Mouse (Mus musculus) brown adipose tissue, adult 24 weeks (tissue): ENCODE results near the gene Psmd4. TPM values are rescaled to one million over a fixed set of nuclear protein-coding genes. Genes with fewer than 3 reads are reported as not detected.
A peak's percentile ranks its signal among the peaks of the same experiment; 100 is the strongest.

Experiments
- H3K27ac ChIP-seq: fragments of 200-500 bp; replicated peaks from 2 replicates; pipeline ENCODE4 v1.5.1; 2012; ENCODE audit warnings: low read depth, mild to moderate bottlenecking, low read length
- H3K4me1 ChIP-seq: fragments of 200-500 bp; 2 replicates; pipeline ENCODE4 v1.6.1; 2012; ENCODE audit warnings: low read length, mixed read lengths; ENCODE audit not compliant: control insufficient read depth, insufficient read depth, insufficient read length
- H3K4me3 ChIP-seq: fragments of 200-500 bp; 2 replicates; pipeline ENCODE4 v1.5.1; 2012; ENCODE audit warnings: low read depth, mild to moderate bottlenecking, low read length, moderate library complexity; ENCODE audit not compliant: insufficient read depth
- polyA plus RNA-seq: library from polyadenylated mRNA; stranded (reverse); fragments of >200 nt; gene quantifications from 2 replicates; pipeline ENCODE4 v1.2.4, GENCODE M21; 2012; ENCODE audit not compliant: missing spikeins, insufficient read depth, insufficient read length

Gene Psmd4
- polyA plus RNA-seq, 1 experiment: 202 TPM

- H3K27ac ChIP-seq: no peak overlapping the region
- peak overlapping the region; percentile 78 for H3K4me3 ChIP-seq
- H3K4me1 ChIP-seq: no peaks in the 10 kb centered on the region
Observed at GRCm38 (mm10) chr3:95013699-95014427, 28.6 kb downstream of the Psmd4 start.

- Histone ChIP-seq H3K27ac (no peak overlapping the region), H3K4me1 (no peaks in the 10 kb centered on the region), H3K4me3 (no peak overlapping the region)
Observed at GRCm38 (mm10) chr3:95012982-95013381, 29.4 kb downstream of the Psmd4 start.

GRCm38 (mm10) chr3:95010396-95010795 lies 32.0 kb downstream of the Psmd4 start:
- H3K27ac ChIP-seq: no peak overlapping the region
- H3K4me1 ChIP-seq: no peaks in the 10 kb centered on the region
- H3K4me3 ChIP-seq: no peak overlapping the region

GRCm38 (mm10) chr3:95007706-95008105 lies 34.7 kb downstream of the Psmd4 start:
- Histone ChIP-seq H3K27ac (no peak overlapping the region), H3K4me3 (no peak overlapping the region), H3K4me1 (0 out of 2 replicates have a peak, but pooled peaks cover 3% of the 10 kb centered on the region)

- no peak overlapping the region for H3K27ac ChIP-seq
- no peak overlapping the region for H3K4me3 ChIP-seq
- 0 out of 2 replicates have a peak, but pooled peaks cover 3% of the 10 kb centered on the region for H3K4me1 ChIP-seq
Observed at GRCm38 (mm10) chr3:95005651-95006050, 36.8 kb downstream of the Psmd4 start.

GRCm38 (mm10) chr3:95003273-95003672 lies 39.1 kb downstream of the Psmd4 start:
- H3K4me1 ChIP-seq: 0 out of 2 replicates have a peak, but pooled peaks cover 3% of the 10 kb centered on the region
- no peak overlapping the region for H3K27ac ChIP-seq
- no peak overlapping the region for H3K4me3 ChIP-seq

- H3K27ac ChIP-seq: no peak overlapping the region
- no peak overlapping the region for H3K4me3 ChIP-seq
Observed at GRCm38 (mm10) chr3:95002569-95002968, 39.8 kb downstream of the Psmd4 start.

GRCm38 (mm10) chr3:94996946-94997345 lies 45.5 kb downstream of the Psmd4 start:
- no peak overlapping the region for H3K27ac ChIP-seq
- no peak overlapping the region for H3K4me3 ChIP-seq
- no peaks in the 10 kb centered on the region for H3K4me1 ChIP-seq

More at GRCm38 (mm10) chr3:95002569-95002968, 39.8 kb downstream of the Psmd4 start:
- H3K4me1 ChIP-seq: 0 out of 2 replicates have a peak, but pooled peaks cover 3% of the 10 kb centered on the region

GRCm38 (mm10) chr3:94989159-94989761 lies 53.2 kb downstream of the Psmd4 start:
- H3K4me1 ChIP-seq: peaks cover 31% of the 10 kb centered on the region
- no peak overlapping the region for H3K4me3 ChIP-seq
- 0 out of 2 replicates have a peak overlapping the region, but pooled peaks have one; percentile 18 for H3K27ac ChIP-seq

- Histone ChIP-seq H3K4me1 (peaks cover 33% of the 10 kb centered on the region), H3K27ac (peak overlapping the region; percentile 53; the same call in 1 of the 2 replicates), H3K4me3 (no peak overlapping the region)
Observed at GRCm38 (mm10) chr3:94987578-94987977, 54.8 kb downstream of the Psmd4 start.

GRCm38 (mm10) chr3:94985513-94985912 lies 56.9 kb downstream of the Psmd4 start:
- H3K27ac ChIP-seq: no peak overlapping the region
- no peak overlapping the region for H3K4me3 ChIP-seq
- H3K4me1 ChIP-seq: peaks cover 33% of the 10 kb centered on the region

GRCm38 (mm10) chr3:94984312-94984711 lies 58.1 kb downstream of the Psmd4 start:
- Histone ChIP-seq H3K27ac (peak overlapping the region; percentile 44), H3K4me1 (peaks cover 31% of the 10 kb centered on the region), H3K4me3 (no peak overlapping the region)

Other genes starting within 250 kb of the Psmd4 start
- 4.9 and 7.7 TPM in 2 replicates for gene Pogz, start 205.0 kb downstream of the Psmd4 start, polyA plus RNA-seq
- 311 and 370 TPM in 2 replicates for gene Psmb4, start 155.7 kb downstream of the Psmd4 start, polyA plus RNA-seq
- 51.0 and 61.7 TPM in 2 replicates for gene Selenbp1, start 109.6 kb downstream of the Psmd4 start, polyA plus RNA-seq
- gene Rfx5, start 88.5 kb downstream of the Psmd4 start, polyA plus RNA-seq: 4.0 and 6.3 TPM in 2 replicates
- 16.6 and 17.7 TPM in 2 replicates for gene Pi4kb, start 67.9 kb downstream of the Psmd4 start, polyA plus RNA-seq
- 5.7 and 6.1 TPM in 2 replicates for gene Zfp687, start 27.2 kb downstream of the Psmd4 start, polyA plus RNA-seq
- 12.7 and 14.5 TPM in 2 replicates for gene Pip5k1a, start 64.3 kb upstream of the Psmd4 start, polyA plus RNA-seq
- gene Vps72, start 68.4 kb upstream of the Psmd4 start, polyA plus RNA-seq: 18.8 and 26.2 TPM in 2 replicates
- gene Tmod4, start 81.9 kb upstream of the Psmd4 start, polyA plus RNA-seq: 7.3 and 12.4 TPM in 2 replicates
- 34.7 and 62.1 TPM in 2 replicates for gene Scnm1, start 91.4 kb upstream of the Psmd4 start, polyA plus RNA-seq
- 7.3 and 7.6 TPM in 2 replicates for gene Lysmd1, start 91.5 kb upstream of the Psmd4 start, polyA plus RNA-seq
- 2.7 and 2.8 TPM in 2 replicates for gene Tnfaip8l2, start 99.7 kb upstream of the Psmd4 start, polyA plus RNA-seq
- gene Sema6c, start 117.8 kb upstream of the Psmd4 start, polyA plus RNA-seq: 1.5 and 2.6 TPM in 2 replicates
- gene Gabpb2, start 175.3 kb upstream of the Psmd4 start, polyA plus RNA-seq: 11.3 and 12.2 TPM in 2 replicates
- 23.3 and 29.2 TPM in 2 replicates for gene Cdc42se1, start 186.1 kb upstream of the Psmd4 start, polyA plus RNA-seq
- 3.5 and 7.0 TPM in 2 replicates for gene Mllt11, start 189.6 kb upstream of the Psmd4 start, polyA plus RNA-seq
- not detected in 2 replicates for gene Gm128, start 199.0 kb upstream of the Psmd4 start, polyA plus RNA-seq
- not detected in 2 replicates for gene Bnipl, start 208.6 kb upstream of the Psmd4 start, polyA plus RNA-seq
- gene Mindy1, start 238.7 kb upstream of the Psmd4 start, polyA plus RNA-seq: 22.1 and 23.5 TPM in 2 replicates
- 11.9 and 16.3 TPM in 2 replicates for gene Prune1, start 239.5 kb upstream of the Psmd4 start, polyA plus RNA-seq